Mouse (Mus musculus): ENCODE measurements around the gene Cbx2. TPM values are rescaled to one million over a fixed set of nuclear protein-coding genes. Genes with fewer than 3 reads are reported as not detected.

Cbx2 gene
- polyA plus RNA-seq, 2 experiments = 29.1 to 35.7 TPM

- no peak overlapping the region for H3K4me3 ChIP-seq (replicated peaks; ENCODE audit: low read length)
- 68% methylated on average over 7 of the region's 7 CpGs for WGBS
- no peak overlapping the region for H3K27ac ChIP-seq (replicated peaks; ENCODE audit: low read depth, low read length)
- no peak for TF ChIP-seq POLR2A (IDR thresholded peaks at IDR 0.05; ENCODE audit: borderline replicate concordance, extremely low read depth, insufficient read depth, insufficient read length)
- no peaks in the 10 kb centered on the region for H3K9me3 ChIP-seq (ENCODE audit: control insufficient read depth, low read length)
- H3K4me1 ChIP-seq (ENCODE audit: control insufficient read depth, insufficient read depth, low read length) = peaks cover 9% of the 10 kb centered on the region
- no peaks in the 10 kb centered on the region for H3K36me3 ChIP-seq (ENCODE audit: control insufficient read depth, insufficient read depth, low read length)
- ATAC-seq (ENCODE audit: low FRiP score, low read depth) = no peak
- H3K4me2 ChIP-seq (replicated peaks; ENCODE audit: low read depth, low read length, severe bottlenecking) = no peak overlapping the region
- no peak for DNase-seq (ENCODE audit: low spot score)
- no peaks in the 10 kb centered on the region for H3K27me3 ChIP-seq (ENCODE audit: control insufficient read depth, insufficient read depth, low read length)
- H3K9ac ChIP-seq (ENCODE audit: low read depth, low read length, severe bottlenecking) = no peak overlapping the region
Observed at GRCm38 (mm10) chr11:119017506-119017905, 5.3 kb upstream of the Cbx2 start.

GRCm38 (mm10) chr11:119021180-119021579, 1.6 kb upstream of the Cbx2 start:
- H3K4me1 ChIP-seq (ENCODE audit: control insufficient read depth, insufficient read depth, low read length) = peaks cover 33% of the 10 kb centered on the region
- no peak overlapping the region for H3K4me3 ChIP-seq (replicated peaks; ENCODE audit: low read length)
- H3K36me3 ChIP-seq (ENCODE audit: control insufficient read depth, insufficient read depth, low read length) = peaks cover 6% of the 10 kb centered on the region
- no peak overlapping the region for H3K4me2 ChIP-seq (replicated peaks; ENCODE audit: low read depth, low read length, severe bottlenecking)
- no peaks in the 10 kb centered on the region for H3K9me3 ChIP-seq (ENCODE audit: control insufficient read depth, low read length)
- H3K27ac ChIP-seq (replicated peaks; ENCODE audit: low read depth, low read length) = no peak overlapping the region
- no peak for DNase-seq (ENCODE audit: low spot score)
- ATAC-seq (ENCODE audit: low FRiP score, low read depth) = no peak
- 94% methylated on average over 7 of the region's 7 CpGs for WGBS
- no peak overlapping the region for H3K9ac ChIP-seq (ENCODE audit: low read depth, low read length, severe bottlenecking)
- no peaks in the 10 kb centered on the region for H3K27me3 ChIP-seq (ENCODE audit: control insufficient read depth, insufficient read depth, low read length)
- no peak for TF ChIP-seq POLR2A (IDR thresholded peaks at IDR 0.05; ENCODE audit: borderline replicate concordance, extremely low read depth, insufficient read depth, insufficient read length)

GRCm38 (mm10) chr11:119022068-119022894, 481 bp upstream of the Cbx2 start:
- H3K4me1 ChIP-seq (ENCODE audit: control insufficient read depth, insufficient read depth, low read length) = peaks cover 37% of the 10 kb centered on the region

GRCm38 (mm10) chr11:119023616-119023980, 836 bp downstream of the Cbx2 start:
- TF ChIP-seq POLR2A (IDR thresholded peaks at IDR 0.05; ENCODE audit: borderline replicate concordance, extremely low read depth, insufficient read depth, insufficient read length) = no peak
- WGBS = 0% methylated on average over 15 of the region's 15 CpGs
- H3K27ac ChIP-seq (replicated peaks; ENCODE audit: low read depth, low read length) = peak overlapping the region; percentile 95
- no peaks in the 10 kb centered on the region for H3K9me3 ChIP-seq (ENCODE audit: control insufficient read depth, low read length)
- peaks cover 37% of the 10 kb centered on the region for H3K4me1 ChIP-seq (ENCODE audit: control insufficient read depth, insufficient read depth, low read length)
- H3K27me3 ChIP-seq (ENCODE audit: control insufficient read depth, insufficient read depth, low read length) = no peaks in the 10 kb centered on the region
- no peak for DNase-seq (ENCODE audit: low spot score)
- peak overlapping the region; percentile 78 for H3K4me2 ChIP-seq (replicated peaks; ENCODE audit: low read depth, low read length, severe bottlenecking)
- H3K9ac ChIP-seq (ENCODE audit: low read depth, low read length, severe bottlenecking) = peak overlapping the region; percentile 91
- no peak for ATAC-seq (ENCODE audit: low FRiP score, low read depth)
- peak overlapping the region; percentile 97 for H3K4me3 ChIP-seq (replicated peaks; ENCODE audit: low read length)
- peaks cover 31% of the 10 kb centered on the region for H3K36me3 ChIP-seq (ENCODE audit: control insufficient read depth, insufficient read depth, low read length)

More at GRCm38 (mm10) chr11:119022068-119022894, 481 bp upstream of the Cbx2 start:
- H3K27me3 ChIP-seq (ENCODE audit: control insufficient read depth, insufficient read depth, low read length) = no peaks in the 10 kb centered on the region
- peak overlapping the region; percentile 91 for H3K9ac ChIP-seq (ENCODE audit: low read depth, low read length, severe bottlenecking)
- peak overlapping the region; percentile 97 for H3K4me3 ChIP-seq (replicated peaks; ENCODE audit: low read length)
- H3K27ac ChIP-seq (replicated peaks; ENCODE audit: low read depth, low read length) = peak overlapping the region; percentile 88
- ATAC-seq (ENCODE audit: low FRiP score, low read depth) (no peak), DNase-seq (ENCODE audit: low spot score) (no peak)
- WGBS = 4% methylated on average over 42 of the region's 42 CpGs
- peaks cover 17% of the 10 kb centered on the region for H3K36me3 ChIP-seq (ENCODE audit: control insufficient read depth, insufficient read depth, low read length)
- H3K9me3 ChIP-seq (ENCODE audit: control insufficient read depth, low read length) = no peaks in the 10 kb centered on the region
- H3K4me2 ChIP-seq (replicated peaks; ENCODE audit: low read depth, low read length, severe bottlenecking) = peak overlapping the region; percentile 78
- TF ChIP-seq POLR2A (IDR thresholded peaks at IDR 0.05; ENCODE audit: borderline replicate concordance, extremely low read depth, insufficient read depth, insufficient read length) = peak; percentile 83; the same call in 1 of the 2 replicates

- H3K9ac ChIP-seq (ENCODE audit: low read depth, low read length, severe bottlenecking) = peak overlapping the region; percentile 91
- peak overlapping the region; percentile 95 for H3K27ac ChIP-seq (replicated peaks; ENCODE audit: low read depth, low read length)
- H3K36me3 ChIP-seq (ENCODE audit: control insufficient read depth, insufficient read depth, low read length) = peaks cover 37% of the 10 kb centered on the region
- H3K4me2 ChIP-seq (replicated peaks; ENCODE audit: low read depth, low read length, severe bottlenecking) = peak overlapping the region; percentile 78
- DNase-seq (ENCODE audit: low spot score) = no peak
- TF ChIP-seq POLR2A (IDR thresholded peaks at IDR 0.05; ENCODE audit: borderline replicate concordance, extremely low read depth, insufficient read depth, insufficient read length) = no peak
- peak overlapping the region; percentile 97 for H3K4me3 ChIP-seq (replicated peaks; ENCODE audit: low read length)
- no peaks in the 10 kb centered on the region for H3K27me3 ChIP-seq (ENCODE audit: control insufficient read depth, insufficient read depth, low read length)
- no peak for ATAC-seq (ENCODE audit: low FRiP score, low read depth)
- 1% methylated on average over 7 of the region's 7 CpGs for WGBS
- H3K9me3 ChIP-seq (ENCODE audit: control insufficient read depth, low read length) = no peaks in the 10 kb centered on the region
- peaks cover 37% of the 10 kb centered on the region for H3K4me1 ChIP-seq (ENCODE audit: control insufficient read depth, insufficient read depth, low read length)
Observed at GRCm38 (mm10) chr11:119024260-119024659, 1.5 kb downstream of the Cbx2 start.

All from limb, embryonic 14.5 days (tissue).